Mouse (Mus musculus) heart, embryonic 14.5 days (tissue): ENCODE data around the gene Mrpl45. TPM values are rescaled to one million over a fixed set of nuclear protein-coding genes. Genes with fewer than 3 reads are reported as not detected.

Source experiments
- ATAC-seq: fragments of 200-750 bp; cut with Nextera tagmentation; 2 replicates; pipeline ENCODE4 v1.8.0; 2017; ENCODE audit warnings: low read depth, moderate TSS enrichment; ENCODE audit not compliant: insufficient number of reproducible peaks, insufficient read depth, low FRiP score
- H3K27ac ChIP-seq, 2 experiments: fragments of 200-500 bp in 1 of 2; fragments of 300-500 bp in 1 of 2; sonication (generic) in 1 of 2; replicated peaks in 1 of 2; 2 replicates each; pipeline ENCODE4 v1.5.1; 2012 to 2014; ENCODE audit warnings: low read depth in 2 of 2, low read length in 2 of 2, control low read depth in 1 of 2, mild to moderate bottlenecking in 1 of 2, mixed read lengths in 1 of 2; ENCODE audit not compliant: control insufficient read depth in 1 of 2, insufficient read depth in 1 of 2
- H3K27me3 ChIP-seq: fragments of 300-500 bp; sonication (generic); 2 replicates; pipeline ENCODE4 v1.6.1; 2014; ENCODE audit warnings: mild to moderate bottlenecking, low read length, control low read depth; ENCODE audit not compliant: control insufficient read depth, insufficient read depth
- H3K36me3 ChIP-seq: fragments of 300-500 bp; sonication (generic); 2 replicates; pipeline ENCODE4 v1.6.1; 2014; ENCODE audit warnings: mild to moderate bottlenecking, control low read depth, low read length, mixed read lengths; ENCODE audit not compliant: control insufficient read depth, insufficient read depth
- H3K4me1 ChIP-seq, 2 experiments: fragments of 200-500 bp in 1 of 2; fragments of 300-500 bp in 1 of 2; sonication (generic) in 1 of 2; 2 replicates each; pipeline ENCODE4 v1.6.1; 2012 to 2014; ENCODE audit warnings: low read length in 2 of 2, control low read depth in 1 of 2, mixed read lengths in 1 of 2; ENCODE audit not compliant: control insufficient read depth in 2 of 2, insufficient read depth in 2 of 2
- H3K4me2 ChIP-seq: fragments of 300-500 bp; sonication (generic); 2 replicates; pipeline ENCODE4 v1.6.1; 2014; ENCODE audit warnings: mild to moderate bottlenecking, low read length
- H3K4me3 ChIP-seq, 2 experiments: fragments of 200-500 bp in 1 of 2; fragments of 300-500 bp in 1 of 2; sonication (generic) in 1 of 2; 2 replicates each; pipeline ENCODE4 v1.5.1; 2012 to 2014; ENCODE audit warnings: low read length in 2 of 2, mild to moderate bottlenecking in 2 of 2, control low read depth in 1 of 2, low read depth in 1 of 2, moderate library complexity in 1 of 2; ENCODE audit not compliant: control insufficient read depth in 1 of 2, insufficient read depth in 1 of 2
- H3K9ac ChIP-seq: fragments of 300-500 bp; sonication (generic); 2 replicates; pipeline ENCODE4 v1.6.1; 2014; ENCODE audit warnings: mild to moderate bottlenecking, low read length
- H3K9me3 ChIP-seq: fragments of 300-500 bp; sonication (generic); 2 replicates; pipeline ENCODE4 v1.6.1; 2016; ENCODE audit warnings: low read length, control low read depth; ENCODE audit not compliant: control insufficient read depth
- WGBS: fragments of 180-500 bp; shearing (Covaris S2); extraction: QIAGEN DNeasy Blood & Tissue Kit; methylation state at CpG from one replicate; pipeline ENCODE4 v1.1.7; 2014; 5-methylcytosine and 5-hydroxymethylcytosine counted together
- polyA plus RNA-seq: library from polyadenylated mRNA; unstranded; fragments of >200 nt; fragmentation: Nextera tagmentation; extraction: Ambion mirVana; gene quantifications from 2 replicates; pipeline ENCODE4 v1.2.1, GENCODE M21; 2014

Gene Mrpl45
- polyA plus RNA-seq, 1 experiment from 2014 or later, result 59.2 TPM

DNA sequence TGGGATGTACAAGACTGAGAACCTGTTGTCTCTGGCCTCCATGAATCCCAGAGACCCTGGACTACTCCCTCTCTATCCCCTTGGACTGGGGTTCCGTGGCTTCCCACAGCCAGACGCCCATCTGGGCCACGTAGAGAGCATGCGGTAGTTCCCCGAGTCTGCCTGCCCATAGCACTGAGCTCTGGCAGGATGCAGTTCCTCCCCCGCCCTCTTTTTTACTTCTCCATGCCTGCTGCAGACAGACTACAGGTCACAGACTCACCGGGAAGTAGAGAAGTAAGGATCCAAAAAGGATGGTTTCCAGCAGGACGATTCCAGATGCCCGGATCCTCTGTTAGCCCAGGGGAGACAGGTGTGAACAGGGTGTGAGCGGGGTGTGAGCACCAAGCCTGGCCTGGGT is 29.9 kb downstream of the Mrpl45 start:
- H3K27me3 ChIP-seq, result no peaks in the 10 kb centered on the region
- H3K36me3 ChIP-seq, result no peaks in the 10 kb centered on the region
- no peak overlapping the region for H3K27ac ChIP-seq
- H3K4me3 ChIP-seq, result no peak overlapping the region
- ATAC-seq, result no peak
- H3K9me3 ChIP-seq, result no peaks in the 10 kb centered on the region
- 37% methylated on average over 10 of the region's 10 CpGs for WGBS
- no peak overlapping the region for H3K9ac ChIP-seq
- H3K4me1 ChIP-seq, result peaks cover 19 to 25% of the 10 kb centered on the region in 2 experiments
- H3K4me2 ChIP-seq, result no peak overlapping the region

- no peak for ATAC-seq
- peaks cover 20 to 27% of the 10 kb centered on the region in 2 experiments for H3K4me1 ChIP-seq
- no peaks in the 10 kb centered on the region for H3K36me3 ChIP-seq
- H3K9ac ChIP-seq, result no peak overlapping the region
- WGBS, result 83% methylated on average over 9 of the region's 9 CpGs
- H3K9me3 ChIP-seq, result no peaks in the 10 kb centered on the region
- H3K4me3 ChIP-seq, result no peak overlapping the region
- H3K27ac ChIP-seq, result no peak overlapping the region
- H3K4me2 ChIP-seq, result no peak overlapping the region
- no peaks in the 10 kb centered on the region for H3K27me3 ChIP-seq
Observed at GRCm38 (mm10) chr11:97346383-97346782, 30.9 kb downstream of the Mrpl45 start.

GRCm38 (mm10) chr11:97347291-97347690 is 31.8 kb downstream of the Mrpl45 start:
- H3K9me3 ChIP-seq, result no peaks in the 10 kb centered on the region
- no peak overlapping the region for H3K27ac ChIP-seq
- no peak overlapping the region for H3K4me3 ChIP-seq
- H3K9ac ChIP-seq, result no peak overlapping the region
- H3K4me1 ChIP-seq, result peaks cover 20 to 27% of the 10 kb centered on the region in 2 experiments
- no peak for ATAC-seq
- WGBS, result 77% methylated on average over 9 of the region's 9 CpGs
- no peak overlapping the region for H3K4me2 ChIP-seq
- no peaks in the 10 kb centered on the region for H3K36me3 ChIP-seq
- no peaks in the 10 kb centered on the region for H3K27me3 ChIP-seq

DNA sequence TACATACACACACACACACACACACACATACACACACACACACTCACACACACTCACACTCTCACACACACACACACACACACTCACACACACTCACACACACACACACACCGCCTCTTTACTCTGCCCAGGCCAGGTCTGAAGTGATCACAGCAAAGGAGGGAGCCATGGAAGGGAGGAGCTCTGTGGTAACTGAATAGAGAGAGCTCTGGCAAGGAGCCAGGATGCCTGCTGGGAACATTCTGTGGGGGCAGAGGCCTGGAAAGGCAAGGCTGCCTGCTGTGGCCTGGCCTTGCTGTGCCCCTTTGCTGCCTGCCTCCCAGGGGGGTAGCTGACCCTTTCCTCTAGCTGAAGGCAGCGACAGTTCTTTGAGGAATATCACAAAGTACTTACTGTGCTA is 34.5 kb downstream of the Mrpl45 start:
- peak; percentile 56 for ATAC-seq
- Histone ChIP-seq H3K27ac (peak overlapping the region; percentile 74 to 85), H3K27me3 (no peaks in the 10 kb centered on the region), H3K9me3 (no peaks in the 10 kb centered on the region), H3K4me1 (peaks cover 14 to 21% of the 10 kb centered on the region in 2 experiments), H3K4me3 (no peak overlapping the region), H3K4me2 (no peak overlapping the region), H3K36me3 (no peaks in the 10 kb centered on the region), H3K9ac (peak overlapping the region; percentile 45; the same call in 1 of the 2 replicates)
- 0% methylated on average over 2 of the region's 2 CpGs for WGBS

DNA sequence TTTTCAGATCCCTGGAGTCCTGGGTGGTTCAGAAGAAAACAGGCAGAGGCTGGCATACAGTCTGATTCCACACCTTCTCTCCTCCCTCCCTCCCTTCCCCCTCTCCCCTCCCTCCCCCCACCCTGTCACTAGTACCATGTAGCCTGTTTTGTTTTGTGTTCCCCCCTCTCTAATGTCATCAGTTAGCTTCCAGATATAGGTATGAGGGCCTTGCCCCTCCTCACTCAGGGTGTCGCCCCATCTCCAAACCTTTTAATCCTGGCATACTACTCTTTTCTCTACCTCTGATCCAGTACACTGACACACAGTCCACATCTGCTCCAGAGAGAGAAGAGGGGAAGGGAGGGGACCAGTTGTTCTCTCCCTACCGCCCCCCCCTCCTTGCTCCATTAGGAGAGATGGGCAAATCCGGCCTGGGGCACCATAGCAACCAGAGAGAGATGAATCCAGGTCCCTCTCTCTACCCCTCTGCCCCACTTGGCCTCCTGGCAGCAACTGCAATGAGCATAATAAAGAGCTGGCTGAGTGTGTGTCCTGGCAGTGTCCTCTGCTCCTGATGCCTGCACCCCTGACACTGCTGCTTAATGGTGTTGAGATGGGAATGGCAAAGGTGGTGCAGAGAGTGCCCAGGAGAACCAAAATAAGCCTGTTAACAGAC is 36.6 kb downstream of the Mrpl45 start, which contains the start of gene Gpr179:
TSS of gene Gpr179 (minus strand) at position 51 of the 658 bp plus-strand sequence.
- no peak for ATAC-seq
- Histone ChIP-seq H3K9ac (no peak within 1 kb of the TSS), H3K4me3 (no peak within 1 kb of the TSS), H3K9me3 (no peaks in the 10 kb centered on the region), H3K27me3 (no peaks in the 10 kb centered on the region), H3K27ac (no peak within 1 kb of the TSS), H3K4me1 (peaks cover 11 to 12% of the 10 kb centered on the region in 2 experiments), H3K4me2 (no peak within 1 kb of the TSS), H3K36me3 (no peaks in the 10 kb centered on the region)
- WGBS, result 76% methylated on average over 3 of the region's 3 CpGs

- H3K27ac ChIP-seq, result no peak overlapping the region
- no peak overlapping the region for H3K4me3 ChIP-seq
- no peaks in the 10 kb centered on the region for H3K36me3 ChIP-seq
- H3K9me3 ChIP-seq, result no peaks in the 10 kb centered on the region
- 53% methylated on average over 4 of the region's 4 CpGs for WGBS
- H3K4me2 ChIP-seq, result no peak overlapping the region
- no peak for ATAC-seq
- no peak overlapping the region for H3K9ac ChIP-seq
- H3K27me3 ChIP-seq, result no peaks in the 10 kb centered on the region
- H3K4me1 ChIP-seq, result peaks cover 11 to 12% of the 10 kb centered on the region in 2 experiments
Observed at GRCm38 (mm10) chr11:97352935-97353597, 37.5 kb downstream of the Mrpl45 start.

DNA sequence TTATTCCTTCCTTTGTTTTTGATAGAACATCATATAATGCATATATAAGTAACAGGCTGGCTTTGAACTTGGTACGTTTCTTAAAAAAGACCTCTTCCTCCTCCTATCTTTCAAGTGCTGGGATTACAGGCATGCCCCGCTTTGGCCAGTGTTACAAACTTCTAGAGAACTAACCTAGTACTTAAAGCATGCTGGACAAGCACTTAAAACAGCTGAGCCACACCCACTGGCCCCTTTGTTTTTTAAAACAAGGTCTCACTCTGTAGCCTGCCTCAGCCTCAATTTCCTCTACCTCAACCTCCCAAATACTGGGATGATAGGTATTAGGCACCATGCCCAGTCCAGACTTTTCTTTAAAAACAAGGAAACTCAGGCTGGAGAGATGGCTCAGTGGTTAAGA is 39.1 kb downstream of the Mrpl45 start:
- 61% methylated on average over 2 of the region's 2 CpGs for WGBS
- peaks cover 9 to 10% of the 10 kb centered on the region in 2 experiments for H3K4me1 ChIP-seq

More for the DNA sequence above, 39.1 kb downstream of the Mrpl45 start:
- ATAC-seq, result no peak
- Histone ChIP-seq H3K9me3 (no peaks in the 10 kb centered on the region), H3K4me3 (no peak overlapping the region), H3K27me3 (no peaks in the 10 kb centered on the region), H3K27ac (no peak overlapping the region), H3K9ac (no peak overlapping the region), H3K4me2 (no peak overlapping the region), H3K36me3 (no peaks in the 10 kb centered on the region)
